ENCODE assay signal across 8 mouse cellular contexts in genomic region chr11:88973776-88974701, GRCm38 (mm10). TPM values are rescaled to one million over a fixed set of nuclear protein-coding genes. Genes with fewer than 3 reads are reported as not detected.
A peak's percentile ranks its signal among the peaks of the same experiment; 100 is the strongest.
DNase-seq lines count a peak whose midpoint lies in the region; ATAC-seq and TF ChIP-seq lines count a peak whose summit lies in the region.

No protein-coding gene starts in this region.

- H3K4me3 ChIP-seq in cortical plate, adult 2 months (ENCODE audit: insufficient read depth, low read length) = peak overlapping the region; percentile 61

- TF ChIP-seq POLR2A in cortical plate, adult 2 months (IDR thresholded peaks at IDR 0.05; ENCODE audit: extremely low read depth, insufficient read depth, low read length) = peak; percentile 56

- peaks cover 2% of the 10 kb centered on the region; the same call in 1 of the 2 replicates for H3K4me1 ChIP-seq in cortical plate, adult 2 months (ENCODE audit: control insufficient read depth, insufficient read depth, low read length)

- TF ChIP-seq CTCF in cortical plate, adult 2 months (IDR thresholded peaks at IDR 0.05; ENCODE audit: extremely low read depth, insufficient read depth, low read length) = peak; percentile 69

- H3K27ac ChIP-seq in cortical plate, adult 2 months (ENCODE audit: insufficient read depth, low read length) = peak overlapping the region; percentile 93

- peak; percentile 84 to 88 for DNase-seq in gastrocnemius, adult 8-10 months (ENCODE audit: low spot score in 2 of 2)
- DNase-seq in induced T-regulatory cell, adult 2 months (ENCODE audit: low read depth) = peak; percentile 95
- DNase-seq in left cerebral cortex, adult 9 months (ENCODE audit: low spot score in 2 of 2) = peak; percentile 78 to 95
- peak; percentile 93 for DNase-seq in right cerebral cortex, postnatal 14 days
- DNase-seq in urinary bladder, postnatal 36 days (ENCODE audit: low spot score in 2 of 2) = peak; percentile 86 to 91

- ATAC-seq in activated CD4-positive, CD25-positive, alpha-beta regulatory T cell, adult 4 months = peak; percentile 91
- ATAC-seq in megakaryocyte progenitor cell, adult 5-6 weeks (replicated peaks; ENCODE audit: poor library complexity) = peak; percentile 98

RNA-seq across cellular contexts. Expression of gene Coil, which starts 4.0 kb away (rescaled TPM):
- polyA plus RNA-seq in activated CD4-positive, CD25-positive, alpha-beta regulatory T cell, adult 4 months (2017; shearing (Covaris generic)) = 1 to 10 TPM; 4.8 to 6.5 TPM
- 18.8 and 19.3 TPM in 2 replicates for polyA plus RNA-seq in cortical plate, adult 2 months (2012; rRNA removed)
- 1 to 10 TPM; 4.1 to 5.7 (median 4.4) TPM for total RNA-seq in gastrocnemius, adult 8-10 months (2022)
- total RNA-seq in megakaryocyte progenitor cell, adult 5-6 weeks (2015) = 7.6 and 10.1 TPM in 2 replicates
- total RNA-seq in megakaryocyte progenitor cell, adult 5-6 weeks (2017) = 11.2 and 11.7 TPM in 2 replicates

RNA-seq across cellular contexts. Expression of gene Elobl, which starts 7.3 kb away (rescaled TPM):
- polyA plus RNA-seq in activated CD4-positive, CD25-positive, alpha-beta regulatory T cell, adult 4 months (2017; shearing (Covaris generic)) = not detected
- not detected in 2 replicates for polyA plus RNA-seq in cortical plate, adult 2 months (2012; rRNA removed)
- not detected for total RNA-seq in gastrocnemius, adult 8-10 months (2022)
- not detected in 2 replicates for total RNA-seq in megakaryocyte progenitor cell, adult 5-6 weeks (2015)
- not detected in 2 replicates for total RNA-seq in megakaryocyte progenitor cell, adult 5-6 weeks (2017)

RNA-seq across cellular contexts. Expression of gene Scpep1, which starts 18.8 kb away (rescaled TPM):
- 10 to 100 TPM; 24.0 to 33.4 TPM for polyA plus RNA-seq in activated CD4-positive, CD25-positive, alpha-beta regulatory T cell, adult 4 months (2017; shearing (Covaris generic))
- 16.1 and 16.8 TPM in 2 replicates for polyA plus RNA-seq in cortical plate, adult 2 months (2012; rRNA removed)
- 1 to 10 TPM; 4.5 to 9.4 (median 6.0) TPM for total RNA-seq in gastrocnemius, adult 8-10 months (2022)
- total RNA-seq in megakaryocyte progenitor cell, adult 5-6 weeks (2015) = 25.0 and 25.4 TPM in 2 replicates
- 13.8 and 15.0 TPM in 2 replicates for total RNA-seq in megakaryocyte progenitor cell, adult 5-6 weeks (2017)

RNA-seq across cellular contexts. Expression of gene Trim25, which starts 25.1 kb away (rescaled TPM):
- polyA plus RNA-seq in activated CD4-positive, CD25-positive, alpha-beta regulatory T cell, adult 4 months (2017; shearing (Covaris generic)) = 10 to 100 TPM; 10.3 to 15.4 TPM
- 3.2 and 3.7 TPM in 2 replicates for polyA plus RNA-seq in cortical plate, adult 2 months (2012; rRNA removed)
- 1 to 10 TPM; 4.1 to 8.3 (median 6.0) TPM for total RNA-seq in gastrocnemius, adult 8-10 months (2022)
- total RNA-seq in megakaryocyte progenitor cell, adult 5-6 weeks (2015) = 22.8 and 28.2 TPM in 2 replicates
- total RNA-seq in megakaryocyte progenitor cell, adult 5-6 weeks (2017) = 16.7 and 21.2 TPM in 2 replicates

Comparison
In these comparisons a context has a peak if more than half of its experiments do, and no peak if none do; other contexts are left out.
1. Peak in every context shown above with its lines: DNase-seq, ATAC-seq, H3K4me3 ChIP-seq and H3K27ac ChIP-seq.